Mouse (Mus musculus) forebrain, embryonic 14.5 days (tissue): ENCODE measurements around the gene Arhgap31. TPM values are rescaled to one million over a fixed set of nuclear protein-coding genes. Genes with fewer than 3 reads are reported as not detected.

Experiments used
- ATAC-seq: fragments of 200-750 bp; cut with Nextera tagmentation; 2 replicates; pipeline ENCODE4 v1.8.0; 2017; ENCODE audit warnings: mild to moderate bottlenecking, moderate library complexity
- DNase-seq: peaks from one replicate; pipeline ENCODE4 v3.0.0-alpha.2; 2015; ENCODE audit warnings: low spot score
- H3K27ac ChIP-seq: fragments of 300-500 bp; sonication (generic); 2 replicates; pipeline ENCODE4 v1.5.1; 2014; ENCODE audit warnings: low read depth, mild to moderate bottlenecking, control low read depth, low read length, moderate library complexity
- H3K27me3 ChIP-seq: fragments of 300-500 bp; sonication (generic); replicated peaks from 2 replicates; pipeline ENCODE4 v1.6.1; 2014; ENCODE audit warnings: low read length, control low read depth, mixed read lengths; ENCODE audit not compliant: control insufficient read depth, insufficient read depth
- H3K36me3 ChIP-seq: fragments of 300-500 bp; sonication (generic); 2 replicates; pipeline ENCODE4 v1.6.1; 2014; ENCODE audit warnings: low read length, control low read depth; ENCODE audit not compliant: control insufficient read depth, insufficient read depth
- H3K4me1 ChIP-seq: fragments of 300-500 bp; sonication (generic); 2 replicates; pipeline ENCODE4 v1.6.1; 2014; ENCODE audit warnings: antibody characterized with exemption, low read length, control low read depth; ENCODE audit not compliant: control insufficient read depth, insufficient read depth
- H3K4me2 ChIP-seq: fragments of 300-500 bp; sonication (generic); 2 replicates; pipeline ENCODE4 v1.6.1; 2014; ENCODE audit warnings: mild to moderate bottlenecking, control low read depth, low read length
- H3K4me3 ChIP-seq: fragments of 300-500 bp; sonication (generic); 2 replicates; pipeline ENCODE4 v1.5.1; 2014; ENCODE audit warnings: low read depth, low read length, control low read depth
- H3K9ac ChIP-seq: fragments of 300-500 bp; sonication (generic); 2 replicates; pipeline ENCODE4 v1.6.1; 2014; ENCODE audit warnings: mild to moderate bottlenecking, low read length, control low read depth, moderate library complexity
- H3K9me3 ChIP-seq: fragments of 300-500 bp; sonication (generic); replicated peaks from 2 replicates; pipeline ENCODE4 v1.6.1; 2016; ENCODE audit warnings: low read length, control low read depth, mixed read lengths; ENCODE audit not compliant: control insufficient read depth
- WGBS: fragments of 180-500 bp; shearing (Covaris S2); extraction: QIAGEN DNeasy Blood & Tissue Kit; methylation state at CpG from one replicate; pipeline ENCODE4 v1.1.7; 2014; 5-methylcytosine and 5-hydroxymethylcytosine counted together
- polyA plus RNA-seq: library from polyadenylated mRNA; unstranded; fragments of >200 nt; fragmentation: Nextera tagmentation; extraction: Ambion mirVana; gene quantifications from 2 replicates; pipeline ENCODE4 v1.2.1, GENCODE M21; 2014

The Arhgap31 gene
- polyA plus RNA-seq, 1 experiment from 2014 or later = 2.5 TPM

DNA sequence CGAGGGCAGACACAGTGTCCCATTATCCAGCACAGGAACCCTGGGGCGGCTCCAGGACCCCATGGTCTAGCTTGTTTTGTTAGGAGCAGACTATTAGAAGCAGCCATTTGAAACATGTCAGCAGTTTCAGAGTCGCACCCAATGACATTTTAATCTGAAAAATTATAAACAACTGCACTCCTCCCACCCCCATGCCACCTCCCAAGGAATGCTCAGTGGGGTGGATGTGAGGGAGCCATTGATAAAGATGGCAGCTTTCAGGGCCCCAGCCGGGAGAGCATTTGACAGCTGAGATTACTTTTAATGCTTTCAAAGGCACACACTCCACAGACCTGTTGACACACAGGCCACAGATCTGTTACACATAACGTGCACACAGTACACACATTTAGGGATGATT, 40.7 kb downstream of the Arhgap31 start:
- H3K4me2 ChIP-seq = no peak overlapping the region
- DNase-seq (no peak), ATAC-seq (no peak)
- no peaks in the 10 kb centered on the region for H3K36me3 ChIP-seq
- peaks cover 11% of the 10 kb centered on the region; the same call in 1 of the 2 replicates for H3K4me1 ChIP-seq
- no peaks in the 10 kb centered on the region for H3K9me3 ChIP-seq
- H3K9ac ChIP-seq = no peak overlapping the region
- WGBS = 57% methylated on average over 5 of the region's 5 CpGs
- no peak overlapping the region for H3K27ac ChIP-seq
- no peak overlapping the region for H3K4me3 ChIP-seq
- no peaks in the 10 kb centered on the region for H3K27me3 ChIP-seq

DNA sequence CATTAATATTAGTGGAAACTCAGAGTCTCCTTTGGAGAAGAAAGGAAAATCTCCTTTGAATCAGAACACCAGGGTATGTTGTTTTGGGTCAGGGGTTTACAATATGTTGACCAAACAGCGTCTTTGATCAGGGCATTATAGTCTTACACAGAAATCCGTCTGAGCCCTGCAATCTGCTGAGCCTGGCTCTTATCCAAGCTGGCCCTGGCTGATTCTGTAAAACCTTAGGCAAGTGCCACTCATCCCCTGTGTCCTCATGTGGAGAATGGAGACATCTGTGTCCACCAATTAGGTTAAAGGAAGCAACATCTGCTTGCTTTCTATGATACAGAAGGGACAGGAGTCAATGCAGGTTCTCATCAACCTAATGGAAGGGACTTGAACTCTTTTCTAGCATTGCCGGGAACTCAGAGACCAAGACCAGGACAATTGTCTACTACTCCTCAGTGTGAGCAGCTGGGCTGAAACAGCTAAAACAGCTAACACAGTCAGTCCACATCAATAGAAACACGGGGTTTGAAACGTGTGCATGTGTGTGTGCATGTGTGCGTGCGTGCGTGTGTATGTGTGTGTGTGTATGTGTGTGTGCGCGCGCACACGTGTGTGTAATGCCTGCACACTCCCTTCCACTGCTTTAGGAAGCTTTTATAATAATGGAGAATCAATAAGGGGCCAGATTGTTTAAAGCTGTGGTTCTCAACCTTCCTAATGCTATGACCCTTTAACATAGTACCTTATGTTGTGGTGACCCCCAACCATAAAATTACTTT, 42.3 kb downstream of the Arhgap31 start:
- H3K9me3 ChIP-seq = no peaks in the 10 kb centered on the region
- 78% methylated on average over 12 of the region's 12 CpGs for WGBS
- ATAC-seq = peak; percentile 53; the same call in 1 of the 2 replicates
- H3K27ac ChIP-seq = no peak overlapping the region
- no peak overlapping the region for H3K4me3 ChIP-seq
- H3K36me3 ChIP-seq = no peaks in the 10 kb centered on the region
- peak; percentile 64 for DNase-seq
- no peak overlapping the region for H3K4me2 ChIP-seq
- H3K9ac ChIP-seq = no peak overlapping the region
- no peaks in the 10 kb centered on the region for H3K27me3 ChIP-seq
- H3K4me1 ChIP-seq = peaks cover 11% of the 10 kb centered on the region; the same call in 1 of the 2 replicates

DNA sequence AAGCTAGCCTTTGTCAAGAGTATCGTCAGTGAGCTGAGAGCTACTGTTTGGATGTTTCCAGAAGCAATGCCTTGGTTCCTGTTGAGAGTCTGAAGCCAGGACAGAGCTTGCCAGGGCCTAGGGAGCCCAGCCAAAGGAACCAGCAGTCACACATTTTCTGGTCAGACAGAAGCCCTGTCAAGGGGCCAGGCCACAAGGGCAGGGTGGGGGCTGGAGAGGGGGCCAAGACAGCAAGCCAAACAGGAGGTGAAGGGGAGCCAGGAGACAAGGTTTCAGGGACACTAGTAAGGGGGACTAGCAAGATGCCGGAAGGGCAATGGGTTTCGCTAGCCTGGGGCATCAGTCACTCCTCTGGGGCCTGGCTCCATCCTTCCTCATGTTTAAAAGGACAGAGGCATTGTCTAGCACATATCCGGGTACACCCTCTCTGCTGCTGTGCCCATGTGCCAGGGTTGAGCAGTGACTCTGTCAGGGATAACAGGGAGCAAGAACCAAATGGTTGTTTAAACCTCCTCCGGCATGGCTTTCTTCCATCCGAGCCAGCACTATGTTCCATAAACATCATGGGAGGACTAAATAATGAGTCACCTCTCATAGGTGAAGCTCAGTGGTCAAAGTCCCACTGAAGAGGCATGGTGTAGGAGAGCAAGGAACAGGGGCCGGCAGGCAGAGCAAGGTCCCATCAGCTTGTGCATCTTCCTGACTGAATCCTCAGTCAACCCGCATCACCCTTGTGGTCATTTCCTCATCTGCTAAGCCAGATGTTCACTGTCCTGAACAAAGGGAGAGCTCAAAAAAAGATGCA, 44.0 kb downstream of the Arhgap31 start:
- Histone ChIP-seq H3K4me1 (peaks cover 11% of the 10 kb centered on the region; the same call in 1 of the 2 replicates), H3K36me3 (no peaks in the 10 kb centered on the region), H3K4me2 (no peak overlapping the region), H3K9me3 (no peaks in the 10 kb centered on the region), H3K4me3 (no peak overlapping the region), H3K27me3 (no peaks in the 10 kb centered on the region), H3K27ac (no peak overlapping the region), H3K9ac (no peak overlapping the region)
- 89% methylated on average over 8 of the region's 8 CpGs for WGBS
- ATAC-seq (no peak), DNase-seq (no peak)

DNA sequence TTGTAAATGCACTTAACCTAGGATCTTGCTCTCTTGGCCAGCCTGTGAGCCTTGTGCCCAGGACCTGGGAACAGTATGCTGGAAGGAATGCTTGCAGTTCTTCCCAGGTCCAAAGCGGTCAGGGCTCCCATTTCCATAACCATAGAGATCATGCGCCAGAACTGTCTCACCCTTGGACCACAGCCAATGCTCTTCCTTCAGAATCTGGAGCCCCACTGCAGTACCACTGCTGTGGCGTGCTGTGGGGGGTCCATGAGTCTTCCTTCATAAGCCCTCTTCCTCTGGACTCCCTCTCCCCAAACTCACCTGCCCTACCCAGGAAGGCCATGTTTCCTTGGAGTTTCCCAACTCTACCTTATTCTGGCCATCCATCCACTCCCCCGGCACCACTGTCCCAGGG, 46.6 kb downstream of the Arhgap31 start:
- H3K27me3 ChIP-seq = no peaks in the 10 kb centered on the region
- 83% methylated on average over 4 of the region's 4 CpGs for WGBS
- no peak overlapping the region for H3K4me2 ChIP-seq
- no peak overlapping the region for H3K27ac ChIP-seq
- 0 out of 2 replicates have a peak, but pooled peaks cover 3% of the 10 kb centered on the region for H3K4me1 ChIP-seq
- H3K9ac ChIP-seq = no peak overlapping the region
- no peaks in the 10 kb centered on the region for H3K36me3 ChIP-seq
- H3K9me3 ChIP-seq = no peaks in the 10 kb centered on the region
- H3K4me3 ChIP-seq = no peak overlapping the region
- DNase-seq (no peak), ATAC-seq (no peak)

DNA sequence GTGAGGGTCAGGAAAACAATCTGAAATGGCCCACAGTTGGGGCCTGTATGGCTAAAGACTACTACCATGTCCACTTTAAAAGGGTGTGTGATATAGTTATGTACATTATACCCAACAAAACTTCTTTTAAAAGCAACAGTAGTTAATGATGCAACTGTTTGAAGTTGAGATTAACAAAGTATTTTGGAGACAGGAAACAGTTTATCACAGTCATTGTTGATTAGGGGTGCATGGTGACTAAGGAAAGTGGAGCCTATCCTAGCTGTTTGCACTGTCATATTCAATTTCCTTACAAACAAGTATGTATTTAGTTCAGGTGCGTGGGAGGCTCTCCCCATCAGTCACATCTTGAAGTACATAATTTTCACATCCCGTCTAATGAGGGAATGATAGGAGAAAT, 47.1 kb downstream of the Arhgap31 start:
- no peak for ATAC-seq
- H3K27ac ChIP-seq = no peak overlapping the region
- H3K4me3 ChIP-seq = no peak overlapping the region
- H3K27me3 ChIP-seq = no peaks in the 10 kb centered on the region
- H3K4me2 ChIP-seq = no peak overlapping the region
- 91% methylated on average over 2 of the region's 2 CpGs for WGBS
- no peaks in the 10 kb centered on the region for H3K9me3 ChIP-seq
- DNase-seq = no peak
- 0 out of 2 replicates have a peak, but pooled peaks cover 2% of the 10 kb centered on the region for H3K4me1 ChIP-seq
- no peaks in the 10 kb centered on the region for H3K36me3 ChIP-seq
- no peak overlapping the region for H3K9ac ChIP-seq

DNA sequence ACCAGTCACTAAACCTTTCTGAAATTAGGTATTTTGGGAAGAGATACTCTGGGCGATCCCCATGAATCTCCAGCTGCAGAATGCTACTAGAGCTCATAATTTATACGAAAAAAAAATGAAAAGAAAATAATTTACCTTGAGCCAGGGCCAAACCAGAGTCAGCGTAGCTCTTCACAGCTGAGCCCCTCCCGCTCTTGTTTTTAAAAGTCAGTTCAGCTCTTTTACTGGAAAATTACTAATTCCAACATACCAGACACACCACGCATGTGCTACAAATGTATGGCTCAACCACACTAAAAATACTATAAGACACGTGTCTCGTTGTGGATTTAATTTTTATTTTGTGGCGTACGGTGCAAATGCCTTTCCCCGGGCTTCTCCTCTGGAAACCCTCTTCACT, 50.5 kb downstream of the Arhgap31 start:
- ATAC-seq (no peak), DNase-seq (no peak)
- no peaks in the 10 kb centered on the region for H3K9me3 ChIP-seq
- H3K4me1 ChIP-seq = no peaks in the 10 kb centered on the region
- no peak overlapping the region for H3K27ac ChIP-seq
- no peak overlapping the region for H3K4me3 ChIP-seq
- H3K9ac ChIP-seq = no peak overlapping the region
- no peaks in the 10 kb centered on the region for H3K36me3 ChIP-seq
- no peaks in the 10 kb centered on the region for H3K27me3 ChIP-seq
- no peak overlapping the region for H3K4me2 ChIP-seq
- 91% methylated on average over 10 of the region's 10 CpGs for WGBS

DNA sequence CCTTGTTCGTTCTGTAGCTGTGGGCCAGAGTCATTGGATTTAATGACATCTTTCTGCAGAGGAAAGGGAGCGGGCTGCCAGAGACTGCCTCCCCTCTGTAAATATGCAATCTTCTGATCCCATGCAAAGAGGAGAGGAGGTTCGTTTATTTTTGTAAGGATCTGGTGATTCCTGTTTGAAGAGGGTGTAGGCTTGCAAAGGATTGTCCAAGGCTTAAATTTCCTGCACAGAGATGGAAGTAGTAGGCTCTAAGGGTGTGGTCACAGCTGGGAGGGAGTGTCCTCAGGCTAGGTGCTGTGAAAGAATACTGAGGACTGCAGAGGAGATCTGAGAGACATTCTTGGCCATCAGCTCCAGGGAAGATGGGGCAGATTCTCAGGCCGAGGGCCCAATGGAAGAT, 58.8 kb downstream of the Arhgap31 start:
- H3K9ac ChIP-seq = no peak overlapping the region
- no peak overlapping the region for H3K4me2 ChIP-seq
- H3K4me3 ChIP-seq = no peak overlapping the region
- WGBS = 79% methylated on average over 4 of the region's 4 CpGs
- ATAC-seq (no peak), DNase-seq (no peak)
- H3K4me1 ChIP-seq = no peaks in the 10 kb centered on the region
- no peak overlapping the region for H3K27ac ChIP-seq
- H3K9me3 ChIP-seq = no peaks in the 10 kb centered on the region
- H3K36me3 ChIP-seq = no peaks in the 10 kb centered on the region
- H3K27me3 ChIP-seq = no peaks in the 10 kb centered on the region

DNA sequence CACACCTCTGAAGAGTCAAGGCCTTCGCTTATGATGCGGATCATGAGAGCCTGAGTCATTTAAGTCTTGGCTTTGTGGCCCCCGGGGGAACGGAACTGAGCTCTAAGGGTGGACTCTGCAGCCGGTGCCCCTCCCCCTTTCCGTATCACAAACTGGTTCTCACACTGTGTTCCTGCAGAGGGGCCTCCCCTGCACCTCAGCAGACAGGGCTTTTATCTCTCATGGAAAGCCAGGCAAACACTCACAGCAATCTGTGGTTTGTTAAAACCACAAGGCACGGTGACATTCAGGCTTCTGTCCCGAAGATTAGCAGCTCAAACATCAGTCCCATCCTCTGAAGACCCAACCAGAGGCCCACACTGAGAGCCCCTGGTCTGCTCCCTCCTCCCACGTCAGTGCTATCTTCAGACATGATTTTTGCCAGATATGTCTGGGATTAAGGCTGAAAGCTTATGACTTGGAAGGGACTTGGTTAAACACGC, 59.6 kb downstream of the Arhgap31 start:
- DNase-seq (no peak), ATAC-seq (no peak)
- H3K4me2 ChIP-seq = no peak overlapping the region
- H3K27me3 ChIP-seq = no peaks in the 10 kb centered on the region
- H3K36me3 ChIP-seq = no peaks in the 10 kb centered on the region
- H3K9me3 ChIP-seq = no peaks in the 10 kb centered on the region
- no peaks in the 10 kb centered on the region for H3K4me1 ChIP-seq
- H3K4me3 ChIP-seq = no peak overlapping the region
- no peak overlapping the region for H3K27ac ChIP-seq
- no peak overlapping the region for H3K9ac ChIP-seq
- 62% methylated on average over 10 of the region's 10 CpGs for WGBS

DNA sequence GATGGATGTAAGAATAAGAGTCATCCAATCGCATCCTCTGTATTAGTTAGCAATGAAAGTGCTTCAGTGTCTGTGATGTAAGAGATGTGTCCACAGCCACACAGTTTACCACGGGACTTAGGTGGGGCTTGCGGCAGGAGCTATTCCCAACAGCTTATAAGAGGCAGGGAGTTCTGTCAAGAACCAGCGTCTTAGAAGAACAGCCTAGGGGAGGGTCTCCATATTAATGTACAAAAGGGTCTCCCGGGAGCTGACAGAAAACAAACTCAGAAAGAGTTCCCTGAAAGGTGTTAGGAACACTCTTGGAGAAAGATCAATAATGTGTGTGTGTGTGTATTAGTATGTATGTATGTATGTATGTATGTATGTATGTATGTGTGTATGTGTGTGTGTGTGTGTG, 60.4 kb downstream of the Arhgap31 start:
- ATAC-seq (no peak), DNase-seq (no peak)
- H3K36me3 ChIP-seq = no peaks in the 10 kb centered on the region
- H3K27ac ChIP-seq = no peak overlapping the region
- H3K9me3 ChIP-seq = no peaks in the 10 kb centered on the region
- H3K4me3 ChIP-seq = no peak overlapping the region
- no peaks in the 10 kb centered on the region for H3K4me1 ChIP-seq
- no peak overlapping the region for H3K4me2 ChIP-seq
- no peaks in the 10 kb centered on the region for H3K27me3 ChIP-seq
- 87% methylated on average over 5 of the region's 5 CpGs for WGBS
- no peak overlapping the region for H3K9ac ChIP-seq
